Mouse (Mus musculus) cerebellum, adult 18-20 months (tissue): Measurements from ENCODE around the gene 4931429L15Rik.

ENCODE experiments used
- DNase-seq, 2 experiments: peaks; one replicate each; pipeline ENCODE4 v3.0.0; 2021

The 4931429L15Rik gene

GRCm38 (mm10) chr9:46257546-46257945, 62.2 kb downstream of the 4931429L15Rik start:
- no peak for DNase-seq

GRCm38 (mm10) chr9:46256658-46257385, 63.0 kb downstream of the 4931429L15Rik start:
- DNase-seq, result no peak

GRCm38 (mm10) chr9:46256177-46256576, 63.6 kb downstream of the 4931429L15Rik start:
- no peak for DNase-seq
